Mouse (Mus musculus) right cerebral cortex, postnatal 10 days (tissue): ENCODE results near the gene Thbd.

Experiments used
- DNase-seq, 2 experiments: peaks; one replicate each; pipeline ENCODE4 v3.0.0; 2021; ENCODE audit warnings: low spot score in 2 of 2

Gene Thbd

DNA sequence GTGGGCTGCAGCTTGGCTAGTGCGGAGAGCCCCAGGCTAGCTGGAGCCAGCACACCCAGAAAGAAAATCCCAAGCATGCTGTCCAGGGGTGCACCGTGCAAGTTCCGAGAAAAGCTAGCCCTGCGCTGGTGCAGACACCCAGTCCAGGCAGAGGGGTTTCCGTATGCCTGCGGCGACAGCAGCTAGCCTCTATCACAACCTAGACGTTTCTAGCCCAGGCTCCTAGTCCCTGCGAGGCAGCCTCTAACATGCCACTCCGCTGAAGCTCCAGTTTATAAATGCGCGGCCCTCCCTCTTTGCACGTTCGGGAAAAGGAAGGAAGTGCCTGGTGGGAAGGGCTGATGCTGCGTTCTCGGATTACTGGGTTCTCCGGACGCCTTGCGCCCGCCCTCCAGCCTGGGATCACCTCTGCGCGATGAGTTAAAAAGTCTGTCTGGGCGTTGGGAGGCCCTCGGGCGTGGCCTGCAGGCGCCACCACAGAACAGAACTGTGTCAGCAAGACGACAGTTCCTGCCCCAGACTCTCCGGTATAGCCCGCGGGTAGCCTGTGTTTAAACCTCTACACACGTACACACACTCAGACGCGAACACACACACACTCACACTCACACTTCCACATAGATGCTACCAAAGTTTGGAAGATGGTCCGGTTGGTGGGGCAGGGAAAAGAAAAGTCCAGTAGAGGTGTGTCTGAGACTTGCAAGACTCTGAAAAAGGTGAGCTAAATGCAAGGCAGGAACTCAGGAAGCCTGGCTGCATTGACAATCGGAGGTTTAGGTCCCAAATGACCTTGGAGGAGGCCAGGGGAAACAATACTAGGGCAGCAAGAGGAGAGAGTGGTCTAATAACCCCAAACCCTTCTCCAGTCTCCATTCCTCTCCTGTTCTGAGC is at the start of gene Thbd:
Gene Thbd, minus strand, starts transcription at position 319 of the 891 bp plus-strand sequence.
- peak in 1 of 2 experiments; percentile 44 for DNase-seq

DNA sequence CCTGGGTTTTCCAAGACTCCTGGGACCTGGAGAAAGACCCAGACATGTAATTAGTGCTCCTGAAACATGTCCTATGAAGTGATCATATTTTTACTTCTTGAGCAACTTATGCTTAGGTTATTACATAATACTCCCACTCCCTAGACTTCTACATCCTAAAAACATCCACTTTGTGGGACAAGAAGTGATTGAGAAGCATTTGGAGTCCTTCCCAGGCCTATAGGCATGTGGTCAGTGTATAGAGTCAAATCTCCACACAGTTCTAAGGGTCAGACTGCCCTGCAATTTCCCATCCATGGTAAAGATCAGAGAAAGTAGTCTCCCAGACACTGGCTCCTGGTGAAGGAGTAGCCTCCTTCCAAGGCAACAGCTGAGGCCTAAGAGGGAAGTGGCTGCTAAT is 47.4 kb upstream of the Thbd start:
- DNase-seq, result no peak

DNA sequence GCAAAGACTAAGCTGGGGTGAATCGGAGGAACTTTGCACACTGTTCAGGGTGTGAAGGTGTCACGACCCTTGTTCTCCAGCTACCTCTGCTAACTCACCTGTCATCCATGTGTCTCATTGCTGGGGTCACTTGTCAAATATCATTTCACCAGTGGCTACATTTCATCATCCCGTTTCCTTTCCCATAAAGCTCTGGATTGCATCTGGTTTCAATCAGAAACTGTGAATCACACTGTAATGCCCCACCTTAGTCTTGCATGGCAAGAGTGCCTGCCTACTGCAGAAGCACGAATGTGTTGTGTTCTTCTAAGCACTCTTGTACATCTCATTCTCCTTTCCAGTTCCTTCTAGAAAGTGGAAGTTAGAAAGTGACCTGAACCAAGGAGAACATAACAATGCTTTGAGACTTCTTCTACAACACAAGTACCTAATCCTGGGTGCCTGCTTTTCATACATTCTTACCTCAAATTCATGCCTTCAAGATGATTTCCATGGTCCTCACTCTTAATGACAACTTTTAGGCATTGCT is 46.1 kb upstream of the Thbd start:
- no peak for DNase-seq

DNA sequence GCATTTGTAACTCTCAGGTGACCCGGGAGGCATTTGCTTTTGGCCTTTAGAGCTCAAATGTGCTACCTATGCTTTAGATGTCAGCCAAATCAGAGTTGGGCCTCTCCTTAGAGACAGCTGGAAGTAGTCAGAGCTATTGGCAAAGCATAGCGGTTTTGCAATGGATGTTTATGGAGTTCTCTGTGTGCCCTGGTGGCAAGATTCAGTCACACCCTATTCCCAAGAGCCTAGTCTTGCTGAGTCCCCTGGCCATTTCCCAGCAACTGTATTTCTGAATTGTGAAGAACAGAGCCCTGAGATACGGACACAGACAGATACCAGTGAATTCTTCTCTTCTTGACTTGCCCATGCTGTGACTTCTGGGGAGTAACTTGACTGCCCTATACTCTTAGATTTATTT is 45.1 kb upstream of the Thbd start:
- DNase-seq, result no peak

DNA sequence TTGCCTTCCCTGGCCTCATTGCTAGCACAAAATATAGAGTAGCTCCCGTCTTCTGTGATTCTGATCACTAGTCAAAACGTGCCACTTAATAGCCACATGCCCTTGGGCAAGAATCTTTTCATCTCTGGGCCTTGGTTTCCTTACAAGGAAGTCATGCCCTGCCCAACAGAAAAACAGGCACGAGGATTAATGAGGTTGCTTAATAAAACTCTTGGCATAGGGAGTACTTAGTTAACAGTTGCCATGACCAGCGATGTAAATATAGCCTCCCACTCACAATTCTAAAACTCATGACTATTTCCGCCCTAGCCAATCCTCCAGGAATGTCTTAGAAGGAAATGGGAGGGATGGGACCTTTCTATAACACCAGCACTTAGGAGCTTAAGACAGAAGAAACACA is 43.5 kb upstream of the Thbd start:
- no peak for DNase-seq

DNA sequence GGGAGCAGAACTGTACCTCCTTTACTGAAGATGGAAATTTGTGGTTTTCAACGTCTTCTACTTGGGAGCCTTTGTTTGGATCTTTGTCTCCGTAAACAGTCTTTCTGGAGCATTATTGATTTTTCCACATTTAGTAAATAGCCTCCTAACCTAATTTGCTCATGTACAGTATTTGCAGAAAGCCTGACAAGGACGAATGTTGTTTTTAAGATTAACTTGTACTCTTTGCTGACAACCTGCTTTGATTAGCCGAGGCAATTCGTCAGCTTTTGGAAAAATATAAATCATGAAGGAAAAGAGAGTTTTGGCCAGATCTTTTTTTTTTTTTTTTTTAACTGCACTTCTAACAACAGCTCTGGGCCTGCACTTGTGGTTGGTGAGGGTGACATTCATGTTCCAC is 42.6 kb upstream of the Thbd start:
- no peak for DNase-seq

DNA sequence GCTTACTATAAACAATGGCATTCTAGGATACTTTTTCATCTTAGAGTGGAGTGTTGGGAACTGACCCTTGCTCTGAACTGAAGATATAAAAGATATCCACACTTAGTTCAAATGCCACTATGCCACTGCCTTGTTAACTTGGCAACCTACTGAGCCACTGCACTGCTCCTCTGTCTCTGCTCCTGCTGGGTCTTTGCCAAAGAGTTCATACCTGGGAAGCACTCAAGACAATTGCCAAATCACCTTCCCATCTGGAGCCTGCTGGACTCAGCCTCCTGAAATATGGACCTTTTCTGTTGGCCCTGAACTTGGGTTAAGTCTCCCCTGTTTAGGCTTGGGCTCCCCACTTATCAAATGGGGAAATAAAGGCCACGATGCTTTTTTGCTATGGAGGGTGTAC is 41.7 kb upstream of the Thbd start:
- DNase-seq, result no peak

DNA sequence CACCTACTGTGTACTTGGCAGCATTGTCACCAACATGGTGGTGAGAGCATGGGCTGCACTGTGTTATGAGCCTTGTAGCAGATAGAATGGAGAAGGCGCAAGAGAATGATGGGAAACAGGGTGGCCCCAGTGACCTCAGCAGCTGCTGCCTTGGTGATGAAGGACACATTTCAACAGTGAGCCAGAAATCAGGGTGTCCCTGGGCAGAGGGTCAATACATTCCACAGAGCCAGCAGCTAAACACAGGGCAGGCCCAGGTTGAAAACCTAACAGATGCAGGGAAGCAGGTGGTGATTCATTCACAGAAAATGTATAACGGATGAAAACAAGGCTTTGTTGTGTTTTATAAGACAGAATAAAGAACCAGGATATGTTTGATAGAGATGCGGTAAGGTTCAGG is 38.5 kb upstream of the Thbd start:
- DNase-seq, result no peak

DNA sequence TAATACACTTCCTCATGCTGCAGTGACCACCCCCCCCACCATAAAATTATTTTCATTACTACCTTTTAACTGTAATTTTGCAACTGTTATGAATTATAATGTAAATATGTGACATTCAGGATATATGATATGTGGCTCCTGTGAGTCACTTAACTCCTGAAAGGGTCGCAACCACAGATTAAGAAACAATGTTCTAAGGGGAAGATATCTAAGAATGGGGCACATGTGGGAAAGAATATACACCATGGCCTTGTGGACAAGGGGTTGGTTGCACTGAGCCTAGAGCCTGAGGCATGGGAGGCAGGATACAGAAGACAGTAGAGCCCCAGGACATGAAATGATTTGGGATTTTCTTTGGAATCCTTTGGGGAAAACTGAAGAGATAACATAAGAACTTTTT is 37.6 kb upstream of the Thbd start:
- DNase-seq, result no peak

DNA sequence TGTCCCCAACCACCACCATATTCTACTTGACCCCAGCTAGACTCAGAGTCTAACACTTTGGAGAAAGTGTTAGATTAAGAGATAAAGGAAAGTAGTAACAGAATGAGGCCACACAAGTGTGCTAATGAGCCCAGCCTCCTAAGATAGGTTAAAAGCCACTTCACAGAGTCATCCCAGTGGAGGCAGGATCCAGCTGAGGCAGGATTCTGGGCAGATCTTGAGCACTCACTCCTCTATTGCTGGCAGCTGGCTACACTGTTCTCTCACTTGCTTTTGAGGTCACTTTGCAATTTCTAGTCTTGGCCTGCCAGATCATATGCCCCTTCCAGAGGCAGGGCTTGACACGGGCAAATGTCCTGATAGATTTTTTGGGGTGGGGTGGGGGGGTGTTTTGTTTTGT is 36.5 kb upstream of the Thbd start:
- no peak for DNase-seq

DNA sequence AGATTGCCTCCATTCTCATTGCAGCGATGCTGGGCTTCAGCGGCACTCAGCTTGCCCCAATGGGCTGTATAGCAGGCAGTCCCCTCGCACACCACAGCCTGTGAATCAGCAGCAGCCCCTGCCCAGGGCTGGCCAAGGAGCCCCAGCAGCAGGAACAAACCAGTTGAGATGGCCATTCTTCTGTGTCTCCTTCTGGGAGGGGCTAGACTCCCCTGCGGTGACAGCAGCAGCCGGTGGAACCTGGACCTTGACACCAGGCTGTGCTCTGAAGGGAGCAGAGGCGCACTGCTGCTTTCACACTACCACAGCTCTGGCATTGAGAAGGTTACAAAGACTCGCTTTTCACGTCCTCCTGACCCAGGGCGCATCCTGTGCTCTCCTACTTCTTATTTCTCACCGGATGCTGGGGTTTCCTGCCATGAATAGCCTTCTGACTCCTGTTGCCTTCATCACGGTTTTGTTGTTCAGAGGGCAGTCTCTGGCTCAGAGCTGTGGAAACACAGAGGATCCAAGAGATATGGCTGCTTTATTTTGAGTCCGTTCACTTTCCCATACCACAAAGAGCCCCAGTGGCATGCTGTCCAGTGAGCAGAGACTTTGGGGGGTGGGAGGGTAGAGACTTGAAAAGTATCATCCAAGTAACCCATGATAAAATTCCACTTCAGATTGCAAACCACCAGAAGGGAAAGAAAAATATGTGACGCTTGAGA is 35.4 kb upstream of the Thbd start, which contains the start of gene Cd93:
Gene Cd93, minus strand, starts transcription at position 315 of the 710 bp plus-strand sequence.
- no peak for DNase-seq

DNA sequence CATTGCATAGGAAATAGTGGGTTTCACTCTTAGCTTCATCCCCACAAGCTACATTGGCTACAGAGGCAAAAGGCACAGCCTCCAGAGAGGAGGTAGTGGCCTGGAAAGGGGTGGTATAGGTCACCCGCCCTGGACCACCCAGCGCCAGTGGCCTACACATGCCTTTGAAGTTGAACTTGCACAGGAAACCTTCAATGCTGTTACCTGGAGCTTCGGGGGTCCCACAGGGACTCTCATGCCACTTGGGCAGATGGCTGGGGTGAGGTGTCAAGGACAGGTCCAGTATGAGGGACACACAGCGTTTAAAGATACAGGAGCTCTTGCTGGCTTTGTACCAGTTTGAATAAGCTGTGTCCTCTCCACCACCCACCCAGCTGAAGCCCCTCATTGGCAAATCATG is 34.7 kb upstream of the Thbd start:
- no peak for DNase-seq

DNA sequence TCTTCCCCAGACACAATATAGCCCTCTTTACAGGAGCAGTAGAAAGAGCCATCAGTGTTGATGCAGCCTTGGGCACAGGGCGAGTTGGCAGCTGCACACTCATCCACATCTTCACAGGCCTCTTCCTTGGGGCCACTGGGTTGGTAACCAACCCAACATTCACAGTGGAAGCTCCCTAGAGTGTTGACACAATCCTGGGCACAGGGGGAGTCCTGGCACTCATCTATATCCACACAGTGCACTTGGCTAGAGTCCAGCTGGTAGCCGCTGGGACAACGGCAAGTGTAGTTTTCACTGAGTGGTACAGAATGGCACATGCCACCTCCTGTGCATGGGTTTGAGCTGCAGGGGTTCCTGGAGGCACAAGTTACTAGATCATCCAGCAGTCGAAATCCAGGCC is 34.2 kb upstream of the Thbd start:
- peak in 1 of 2 experiments; percentile 33 for DNase-seq

DNA sequence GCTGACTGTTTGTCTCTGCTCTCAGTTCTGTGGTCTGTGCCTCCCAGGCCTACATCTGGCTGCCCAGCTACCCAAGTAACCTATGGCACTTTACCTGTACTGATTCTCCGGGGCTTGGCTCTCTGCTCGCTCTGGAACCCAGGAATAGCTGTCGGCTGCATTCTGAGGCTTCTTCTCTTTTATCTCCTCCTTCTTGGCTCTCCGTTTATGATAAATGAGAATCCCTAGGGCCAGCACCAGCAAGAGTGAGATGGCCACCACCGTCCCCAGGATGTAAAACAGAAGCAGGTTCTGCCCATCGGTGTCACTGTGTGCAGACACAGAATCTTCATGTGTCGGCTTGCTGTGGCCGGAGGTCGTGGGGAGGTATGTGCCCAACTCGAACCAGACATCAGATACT is 33.4 kb upstream of the Thbd start:
- no peak for DNase-seq

DNA sequence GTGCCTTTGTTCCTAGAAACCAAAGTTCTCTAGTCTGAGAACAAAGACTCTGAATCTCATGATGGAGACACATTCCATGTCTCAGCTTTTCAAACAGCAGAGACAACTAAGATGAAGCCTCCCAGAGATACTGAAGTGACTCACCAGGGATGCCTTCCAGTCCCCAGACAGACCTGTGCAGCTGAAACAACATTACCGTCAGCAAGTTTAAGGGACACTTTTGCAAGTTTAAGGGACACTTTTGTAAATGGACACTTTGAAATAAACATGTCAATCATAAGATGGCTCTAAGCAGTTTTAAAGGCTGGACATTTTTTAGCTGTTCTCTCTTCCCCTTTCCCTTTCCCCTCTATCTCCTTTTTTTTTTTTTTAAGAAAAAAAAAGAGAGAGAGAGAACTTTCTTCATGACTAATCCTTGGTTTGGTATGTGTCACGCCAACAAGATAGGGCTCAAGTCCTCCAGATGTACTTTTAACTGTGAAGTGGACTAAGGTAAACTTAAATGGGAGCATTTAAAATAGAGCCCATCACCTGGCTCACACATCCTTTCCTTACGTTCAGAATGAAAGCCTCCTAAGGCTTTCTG is 31.8 kb upstream of the Thbd start:
- no peak for DNase-seq

DNA sequence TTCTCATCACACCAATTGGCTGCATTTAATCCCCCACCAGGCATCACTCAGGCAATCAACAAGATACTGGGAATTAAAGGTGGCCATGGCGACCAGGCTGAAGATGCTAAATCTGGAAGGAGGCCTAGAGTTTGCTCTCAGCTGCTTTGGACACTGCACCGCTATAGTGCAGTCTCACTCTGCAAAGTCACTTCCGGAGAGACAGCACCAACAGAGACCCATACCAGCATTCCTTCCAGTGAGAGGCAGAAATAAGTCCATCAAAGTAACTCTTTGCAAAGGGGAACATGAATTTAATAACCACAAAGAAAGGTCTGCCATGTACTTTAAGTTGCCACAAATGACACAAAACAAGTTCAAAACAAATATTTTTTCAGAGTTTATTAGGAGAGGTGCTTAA is 28.3 kb upstream of the Thbd start:
- DNase-seq, result no peak

DNA sequence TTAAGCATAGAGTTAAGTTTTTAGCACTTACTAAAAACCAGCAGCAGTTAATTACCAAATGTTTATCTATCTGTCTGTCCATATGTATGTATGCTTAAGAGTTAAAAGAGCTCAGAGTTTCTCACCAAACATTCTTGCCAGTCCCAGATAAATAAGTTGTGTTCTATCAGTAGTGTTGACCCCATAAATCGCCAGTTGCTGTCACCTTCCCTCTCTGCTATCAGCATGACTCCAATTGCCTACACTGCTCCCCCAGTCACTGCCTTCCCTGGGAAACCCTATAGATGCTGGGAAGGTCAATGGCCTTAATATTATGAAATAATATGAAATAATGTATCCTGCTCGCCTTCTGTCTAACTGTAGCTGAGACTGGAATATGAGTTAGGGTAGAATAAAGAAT is 24.4 kb upstream of the Thbd start:
- no peak for DNase-seq

DNA sequence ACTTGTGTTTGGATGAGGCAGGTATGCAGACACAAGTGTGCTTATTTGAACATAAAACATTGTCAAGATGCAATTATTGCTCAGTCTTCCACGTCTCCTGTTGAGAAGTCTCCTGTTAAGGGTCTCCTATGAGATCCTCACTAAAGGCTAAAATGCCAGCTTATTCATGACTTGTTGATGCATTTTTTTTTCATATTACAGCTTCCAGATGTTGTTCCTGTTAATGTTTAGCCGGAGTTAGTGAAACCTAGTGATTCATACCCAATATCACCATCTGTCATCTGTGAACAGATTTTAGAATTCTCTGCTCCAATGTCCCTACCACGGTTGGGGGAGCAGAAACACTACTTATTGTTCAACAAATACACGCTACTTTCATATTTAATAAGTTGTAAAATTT is 23.0 kb upstream of the Thbd start:
- no peak for DNase-seq

DNA sequence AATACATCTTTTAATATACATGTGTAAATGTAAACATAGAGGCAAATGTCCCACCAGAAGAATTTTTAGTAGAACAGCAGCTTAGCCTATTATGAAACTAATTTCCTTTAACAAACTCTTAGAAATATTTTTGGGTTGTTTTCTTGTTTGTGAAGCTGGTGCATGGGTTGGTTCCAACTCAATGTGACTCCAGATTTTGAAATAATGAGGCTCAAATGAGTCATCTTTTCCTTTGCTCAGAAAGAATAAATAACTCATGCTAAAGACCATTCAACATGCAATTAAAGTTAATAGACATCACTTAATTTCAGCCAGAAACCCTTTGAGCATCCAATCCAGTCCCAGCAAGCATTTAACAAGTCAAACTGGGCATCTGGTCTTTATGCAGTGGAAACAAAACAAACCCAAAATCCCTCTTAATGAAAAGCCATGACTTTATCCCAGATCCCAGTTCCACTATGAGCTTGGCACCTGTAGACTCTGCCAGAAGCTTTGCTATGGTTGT is 21.1 kb upstream of the Thbd start:
- DNase-seq, result no peak

DNA sequence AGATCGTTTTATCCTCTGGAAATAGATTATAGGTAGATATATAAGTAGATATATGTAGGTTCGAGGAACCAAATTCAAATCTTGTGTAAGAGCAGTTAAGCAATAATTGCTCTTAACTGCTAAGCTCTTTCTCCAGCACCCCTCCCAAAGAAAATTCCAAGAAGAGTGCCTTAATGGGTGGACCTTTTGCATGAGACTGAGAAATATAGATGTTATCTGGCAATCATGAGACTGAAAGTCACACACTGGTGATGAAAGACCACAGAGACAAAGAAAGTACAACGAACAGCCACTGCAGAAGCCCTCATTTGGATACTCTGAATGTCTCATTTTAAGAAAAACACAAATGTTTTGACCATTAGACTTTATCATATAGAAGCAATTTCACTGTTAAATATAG is 20.5 kb upstream of the Thbd start:
- no peak for DNase-seq

DNA sequence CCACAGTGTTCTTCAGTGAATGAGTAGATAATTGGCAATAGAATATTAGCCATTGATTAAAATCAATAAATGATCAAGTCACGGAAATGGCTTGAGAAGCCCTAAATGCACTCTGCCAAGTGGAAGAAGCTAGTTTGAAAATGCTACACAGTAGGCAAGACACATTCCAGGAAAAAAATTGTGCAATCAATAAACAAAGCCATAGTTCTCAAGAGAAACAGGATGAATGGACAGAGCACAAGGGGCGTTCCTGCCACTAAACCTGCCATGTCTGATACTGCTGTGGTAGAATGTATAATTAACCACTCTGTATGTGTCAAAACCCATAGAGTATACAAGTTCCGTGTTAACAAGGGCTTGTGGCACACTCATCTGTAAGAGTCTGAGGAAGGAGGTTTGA is 19.6 kb upstream of the Thbd start:
- no peak for DNase-seq

DNA sequence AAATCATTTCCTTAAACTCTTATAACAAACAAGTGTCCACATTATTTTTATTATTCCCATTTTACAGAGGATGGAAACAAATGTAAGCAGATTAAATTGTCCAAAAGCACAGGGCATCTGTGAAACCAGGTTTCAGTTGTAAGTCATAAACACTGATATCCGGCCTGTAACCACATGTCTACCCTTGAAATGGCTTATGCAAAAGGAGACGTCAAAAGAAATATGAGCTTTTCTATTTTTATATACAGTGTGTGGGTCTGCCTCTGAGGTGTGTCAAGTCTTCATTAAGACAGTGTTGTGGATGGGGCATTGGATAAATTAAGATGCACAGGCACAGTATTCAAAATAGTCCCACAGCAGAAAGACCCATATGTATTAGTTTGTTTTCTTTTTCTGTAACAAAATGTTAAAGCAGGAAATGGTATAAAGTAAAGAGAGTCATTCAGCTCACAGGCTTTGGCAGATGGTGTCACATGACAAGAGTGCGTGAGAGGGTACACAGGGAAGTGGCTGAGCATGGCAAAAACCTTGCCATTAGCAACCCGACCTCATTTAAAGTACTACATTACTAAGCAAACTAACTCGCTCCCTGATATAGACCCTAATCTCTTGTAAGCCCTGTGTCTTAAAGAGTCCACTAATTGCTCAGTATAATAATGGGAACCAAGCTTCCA is 17.9 kb upstream of the Thbd start:
- DNase-seq, result no peak
